Mouse (Mus musculus): ENCODE data around the gene Susd6.

Susd6 gene

GRCm38 (mm10) chr12:80883278-80883677 is 93.0 kb downstream of the Susd6 start:
- DNase-seq: no peak

- DNase-seq: no peak
These were observed 93.6 kb downstream of the Susd6 start for GRCm38 (mm10) chr12:80883881-80884280.

GRCm38 (mm10) chr12:80885301-80886288 is 95.3 kb downstream of the Susd6 start:
- DNase-seq: peak; percentile 49 to 77

GRCm38 (mm10) chr12:80887036-80887435 is 96.7 kb downstream of the Susd6 start:
- peak; percentile 22 to 28 for DNase-seq

- DNase-seq: no peak
These were observed 99.0 kb downstream of the Susd6 start for GRCm38 (mm10) chr12:80889331-80889730.

- DNase-seq: no peak
These were observed 100.8 kb downstream of the Susd6 start for GRCm38 (mm10) chr12:80891074-80891473.

GRCm38 (mm10) chr12:80893720-80894494 is 103.6 kb downstream of the Susd6 start:
- DNase-seq: no peak

GRCm38 (mm10) chr12:80894973-80895570 is 104.8 kb downstream of the Susd6 start:
- DNase-seq: peak; percentile 68 to 84

- DNase-seq: no peak
These were observed 119.3 kb downstream of the Susd6 start for GRCm38 (mm10) chr12:80909631-80910030.

- DNase-seq: peak; percentile 37 to 76
These were observed 127.5 kb downstream of the Susd6 start for GRCm38 (mm10) chr12:80917764-80918163.

GRCm38 (mm10) chr12:80921301-80921700 is 131.0 kb downstream of the Susd6 start:
- DNase-seq: no peak

GRCm38 (mm10) chr12:80922869-80923268 is 132.6 kb downstream of the Susd6 start:
- DNase-seq: peak in 1 of 2 experiments; percentile 36

GRCm38 (mm10) chr12:80923602-80924001 is 133.3 kb downstream of the Susd6 start:
- no peak for DNase-seq

GRCm38 (mm10) chr12:80924205-80924604 is 133.9 kb downstream of the Susd6 start:
- peak; percentile 29 to 56 for DNase-seq

GRCm38 (mm10) chr12:80925919-80926318 is 135.6 kb downstream of the Susd6 start:
- DNase-seq: peak; percentile 84 to 88

GRCm38 (mm10) chr12:80926550-80926949 is 136.2 kb downstream of the Susd6 start:
- DNase-seq: no peak

GRCm38 (mm10) chr12:80927518-80927917 is 137.2 kb downstream of the Susd6 start:
- no peak for DNase-seq

- peak; percentile 51 to 81 for DNase-seq
These were observed 138.6 kb downstream of the Susd6 start for GRCm38 (mm10) chr12:80928881-80929280.

- peak; percentile 32 to 86 for DNase-seq
These were observed 139.8 kb downstream of the Susd6 start for GRCm38 (mm10) chr12:80930141-80930540.
